Mouse (Mus musculus) liver, embryonic 14.5 days (tissue): Measurements from ENCODE around the gene Zbtb7b.

Source experiments
- CTCF ChIP-seq: IDR thresholded peaks from 2 replicates; pipeline ENCODE4 v1.5.1; 2016; ENCODE audit warnings: antibody characterized with exemption, low read depth, control low read depth
- EP300 ChIP-seq: IDR thresholded peaks from 2 replicates; pipeline ENCODE4 v1.6.1; 2016; ENCODE audit warnings: antibody characterized with exemption, low read depth

DNA sequence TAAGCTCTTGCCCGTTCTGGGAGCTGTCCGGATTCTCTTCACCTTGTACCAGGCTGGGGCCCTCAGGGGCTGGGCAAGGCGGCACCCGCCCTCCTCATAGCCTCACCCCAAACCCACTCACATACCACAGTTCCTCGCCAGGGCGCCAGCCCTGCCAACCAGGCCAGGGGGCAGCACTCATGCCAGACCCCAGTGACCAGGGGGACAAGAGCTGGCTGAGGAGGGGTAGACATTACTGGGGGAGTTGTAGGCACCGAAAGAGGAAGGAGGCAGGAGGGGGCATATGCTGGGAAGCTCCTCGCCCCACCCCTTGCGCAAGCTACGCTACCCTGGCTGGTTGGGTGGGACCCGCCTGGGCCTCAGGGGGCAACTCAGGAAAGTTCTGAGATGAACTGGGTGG is 6.9 kb downstream of the Zbtb7b start:
- no peak for TF ChIP-seq CTCF
- no peak for TF ChIP-seq EP300
